Mouse (Mus musculus) liver, embryonic 16.5 days (tissue): ENCODE measurements around the gene Frmpd4. TPM values are rescaled to one million over a fixed set of nuclear protein-coding genes. Genes with fewer than 3 reads are reported as not detected.

Experiments
- ATAC-seq: fragments of 200-750 bp; cut with Nextera tagmentation; 2 replicates; pipeline ENCODE4 v1.8.0; 2017; ENCODE audit warnings: low read depth, mild to moderate bottlenecking, moderate number of reproducible peaks, moderate library complexity
- H3K27ac ChIP-seq: fragments of 300-500 bp; sonication (generic); 2 replicates; pipeline ENCODE4 v1.5.1; 2014; ENCODE audit warnings: mild to moderate bottlenecking, low read length
- H3K27me3 ChIP-seq: fragments of 300-500 bp; sonication (generic); 2 replicates; pipeline ENCODE4 v1.6.1; 2014; ENCODE audit warnings: low read depth, low read length, mixed read lengths; ENCODE audit not compliant: control insufficient read depth, insufficient read depth
- H3K36me3 ChIP-seq: fragments of 300-500 bp; sonication (generic); 2 replicates; pipeline ENCODE4 v1.6.1; 2014; ENCODE audit warnings: mild to moderate bottlenecking; ENCODE audit not compliant: control insufficient read depth, insufficient read depth
- H3K4me1 ChIP-seq: fragments of 300-500 bp; sonication (generic); 2 replicates; pipeline ENCODE4 v1.6.1; 2014; ENCODE audit warnings: low read depth, low read length, mixed read lengths; ENCODE audit not compliant: control insufficient read depth
- H3K4me2 ChIP-seq: fragments of 300-500 bp; sonication (generic); 2 replicates; pipeline ENCODE4 v1.6.1; 2014; ENCODE audit warnings: low read depth, low read length, mixed read lengths
- H3K4me3 ChIP-seq: fragments of 300-500 bp; sonication (generic); 2 replicates; pipeline ENCODE4 v1.5.1; 2014; ENCODE audit warnings: low read depth, mild to moderate bottlenecking, low read length
- H3K9ac ChIP-seq: fragments of 300-500 bp; sonication (generic); 2 replicates; pipeline ENCODE4 v1.6.1; 2014; ENCODE audit warnings: low read depth, low read length
- H3K9me3 ChIP-seq: fragments of 300-500 bp; sonication (generic); replicated peaks from 2 replicates; pipeline ENCODE4 v1.6.1; 2016; ENCODE audit warnings: low read length; ENCODE audit not compliant: control insufficient read depth
- WGBS: fragments of 180-500 bp; shearing (Covaris S2); extraction: QIAGEN DNeasy Blood & Tissue Kit; methylation state at CpG from one replicate; pipeline ENCODE4 v1.1.7; 2014; ENCODE audit not compliant: insufficient replicate concordance; 5-methylcytosine and 5-hydroxymethylcytosine counted together
- polyA plus RNA-seq: library from polyadenylated mRNA; unstranded; fragments of >200 nt; fragmentation: Nextera tagmentation; extraction: Ambion mirVana; gene quantifications from 2 replicates; pipeline ENCODE4 v1.2.1, GENCODE M21; 2015

Gene Frmpd4
- polyA plus RNA-seq, 1 experiment from 2014 or later, result not detected

GRCm38 (mm10) chrX:167654249-167654648 is 922.8 kb downstream of the Frmpd4 start:
- no peak overlapping the region for H3K27ac ChIP-seq
- H3K4me3 ChIP-seq, result no peak overlapping the region
- 90% methylated on average over 8 of the region's 8 CpGs for WGBS
- H3K9me3 ChIP-seq, result no peaks in the 10 kb centered on the region
- no peak overlapping the region for H3K9ac ChIP-seq
- no peaks in the 10 kb centered on the region for H3K4me1 ChIP-seq
- no peak for ATAC-seq
- no peak overlapping the region for H3K4me2 ChIP-seq
- no peaks in the 10 kb centered on the region for H3K27me3 ChIP-seq
- no peaks in the 10 kb centered on the region for H3K36me3 ChIP-seq

GRCm38 (mm10) chrX:167597639-167598217 is 979.3 kb downstream of the Frmpd4 start:
- no peak overlapping the region for H3K27ac ChIP-seq
- no peak overlapping the region for H3K4me2 ChIP-seq
- ATAC-seq, result no peak

GRCm38 (mm10) chrX:167552827-167553226 is 1024.2 kb downstream of the Frmpd4 start:
- Histone ChIP-seq H3K36me3 (no peaks in the 10 kb centered on the region), H3K27ac (no peak overlapping the region)
- WGBS, result 58% methylated on average over 3 of the region's 3 CpGs

More at GRCm38 (mm10) chrX:167597639-167598217, 979.3 kb downstream of the Frmpd4 start:
- no peaks in the 10 kb centered on the region for H3K36me3 ChIP-seq
- H3K9ac ChIP-seq, result no peak overlapping the region
- no peaks in the 10 kb centered on the region for H3K27me3 ChIP-seq
- H3K4me1 ChIP-seq, result no peaks in the 10 kb centered on the region
- no peak overlapping the region for H3K4me3 ChIP-seq
- H3K9me3 ChIP-seq, result no peaks in the 10 kb centered on the region

GRCm38 (mm10) chrX:167523151-167523550 is 1053.9 kb downstream of the Frmpd4 start:
- Histone ChIP-seq H3K9me3 (no peaks in the 10 kb centered on the region), H3K4me2 (no peak overlapping the region), H3K36me3 (no peaks in the 10 kb centered on the region), H3K4me3 (no peak overlapping the region), H3K9ac (no peak overlapping the region), H3K27me3 (no peaks in the 10 kb centered on the region), H3K4me1 (no peaks in the 10 kb centered on the region), H3K27ac (no peak overlapping the region)
- no peak for ATAC-seq
- WGBS, result 52% methylated on average over 3 of the region's 3 CpGs

More at GRCm38 (mm10) chrX:167552827-167553226, 1024.2 kb downstream of the Frmpd4 start:
- Histone ChIP-seq H3K9ac (no peak overlapping the region), H3K9me3 (no peaks in the 10 kb centered on the region), H3K4me2 (no peak overlapping the region), H3K27me3 (no peaks in the 10 kb centered on the region), H3K4me3 (no peak overlapping the region), H3K4me1 (no peaks in the 10 kb centered on the region)
- no peak for ATAC-seq

GRCm38 (mm10) chrX:167522528-167522927 is 1054.5 kb downstream of the Frmpd4 start:
- H3K36me3 ChIP-seq, result no peaks in the 10 kb centered on the region
- H3K4me2 ChIP-seq, result no peak overlapping the region
- no peak overlapping the region for H3K4me3 ChIP-seq
- H3K4me1 ChIP-seq, result no peaks in the 10 kb centered on the region
- no peak overlapping the region for H3K27ac ChIP-seq
- ATAC-seq, result no peak
- no peak overlapping the region for H3K9ac ChIP-seq
- no peaks in the 10 kb centered on the region for H3K27me3 ChIP-seq
- WGBS, result 59% methylated on average over 4 of the region's 4 CpGs
- no peaks in the 10 kb centered on the region for H3K9me3 ChIP-seq

- no peak overlapping the region for H3K4me2 ChIP-seq
- H3K36me3 ChIP-seq, result no peaks in the 10 kb centered on the region
- H3K9me3 ChIP-seq, result no peaks in the 10 kb centered on the region
- 74% methylated on average over 2 of the region's 2 CpGs for WGBS
- H3K9ac ChIP-seq, result no peak overlapping the region
- no peaks in the 10 kb centered on the region for H3K4me1 ChIP-seq
- no peak for ATAC-seq
- no peaks in the 10 kb centered on the region for H3K27me3 ChIP-seq
- no peak overlapping the region for H3K4me3 ChIP-seq
- no peak overlapping the region for H3K27ac ChIP-seq
Observed at GRCm38 (mm10) chrX:167518440-167518839, 1058.6 kb downstream of the Frmpd4 start.

- WGBS, result 34% methylated on average over 11 of the region's 11 CpGs
- ATAC-seq, result no peak
- no peak overlapping the region for H3K4me2 ChIP-seq
Observed at GRCm38 (mm10) chrX:167497780-167498179, 1079.3 kb downstream of the Frmpd4 start.

GRCm38 (mm10) chrX:167492265-167492664 is 1084.8 kb downstream of the Frmpd4 start:
- no peak overlapping the region for H3K4me3 ChIP-seq
- H3K27me3 ChIP-seq, result no peaks in the 10 kb centered on the region
- H3K4me1 ChIP-seq, result no peaks in the 10 kb centered on the region
- no peak for ATAC-seq
- H3K9ac ChIP-seq, result no peak overlapping the region
- H3K9me3 ChIP-seq, result no peaks in the 10 kb centered on the region
- H3K36me3 ChIP-seq, result no peaks in the 10 kb centered on the region
- WGBS, result 71% methylated on average over 1 of the region's 1 CpGs
- no peak overlapping the region for H3K4me2 ChIP-seq
- H3K27ac ChIP-seq, result no peak overlapping the region

More at GRCm38 (mm10) chrX:167497780-167498179, 1079.3 kb downstream of the Frmpd4 start:
- no peaks in the 10 kb centered on the region for H3K9me3 ChIP-seq
- H3K9ac ChIP-seq, result no peak overlapping the region
- no peaks in the 10 kb centered on the region for H3K36me3 ChIP-seq
- H3K27ac ChIP-seq, result no peak overlapping the region
- no peaks in the 10 kb centered on the region for H3K27me3 ChIP-seq
- no peaks in the 10 kb centered on the region for H3K4me1 ChIP-seq
- no peak overlapping the region for H3K4me3 ChIP-seq

GRCm38 (mm10) chrX:167491589-167492207 is 1085.3 kb downstream of the Frmpd4 start:
- no peak overlapping the region for H3K27ac ChIP-seq
- no peaks in the 10 kb centered on the region for H3K4me1 ChIP-seq
- 23% methylated on average over 1 of the region's 1 CpGs for WGBS
- H3K9ac ChIP-seq, result no peak overlapping the region
- no peak overlapping the region for H3K4me2 ChIP-seq
- ATAC-seq, result no peak
- no peaks in the 10 kb centered on the region for H3K27me3 ChIP-seq
- H3K4me3 ChIP-seq, result no peak overlapping the region
- H3K36me3 ChIP-seq, result no peaks in the 10 kb centered on the region
- H3K9me3 ChIP-seq, result no peaks in the 10 kb centered on the region
